Mouse (Mus musculus): Measurements from ENCODE around the gene F2. TPM values are rescaled to one million over a fixed set of nuclear protein-coding genes. Genes with fewer than 3 reads are reported as not detected.
A peak's percentile ranks its signal among the peaks of the same experiment; 100 is the strongest.

The F2 gene
- polyA plus RNA-seq (2015; fragmentation: Nextera tagmentation; extraction: Ambion mirVana) = 0.72 and 4.8 TPM in 2 replicates

- no peak for ATAC-seq (ENCODE audit: extremely low read depth, insufficient number of reproducible peaks, low FRiP score, low TSS enrichment)
- Histone ChIP-seq H3K9me3 (no peaks in the 10 kb centered on the region), H3K4me2 (no peak within 1 kb of the TSS), H3K36me3 (no peaks in the 10 kb centered on the region), H3K4me3 (no peak within 1 kb of the TSS), H3K27ac (replicated peaks) (no peak within 1 kb of the TSS), H3K4me1 (no peaks in the 10 kb centered on the region), H3K27me3 (replicated peaks) (no peaks in the 10 kb centered on the region), H3K9ac (no peak within 1 kb of the TSS)
- 76% methylated on average over 8 of the region's 8 CpGs for WGBS
Measured at GRCm38 (mm10) chr2:91636229-91636628, at the start of gene F2. Gene F2, minus strand, starts transcription at chr2:91636414.

GRCm38 (mm10) chr2:91683919-91684318 is 47.7 kb upstream of the F2 start:
- WGBS = 77% methylated on average over 8 of the region's 8 CpGs
- no peak overlapping the region for H3K27ac ChIP-seq (replicated peaks)
- no peaks in the 10 kb centered on the region for H3K27me3 ChIP-seq (replicated peaks)
- H3K4me3 ChIP-seq = no peak overlapping the region
- H3K4me1 ChIP-seq = no peaks in the 10 kb centered on the region
- no peak overlapping the region for H3K9ac ChIP-seq
- H3K9me3 ChIP-seq = no peaks in the 10 kb centered on the region
- H3K36me3 ChIP-seq = peaks cover 91% of the 10 kb centered on the region
- H3K4me2 ChIP-seq = no peak overlapping the region
- no peak for ATAC-seq (ENCODE audit: extremely low read depth, insufficient number of reproducible peaks, low FRiP score, low TSS enrichment)

- H3K9ac ChIP-seq = no peak overlapping the region
- no peaks in the 10 kb centered on the region for H3K4me1 ChIP-seq
- WGBS = 37% methylated on average over 4 of the region's 4 CpGs
- no peaks in the 10 kb centered on the region for H3K27me3 ChIP-seq (replicated peaks)
- H3K9me3 ChIP-seq = no peaks in the 10 kb centered on the region
- H3K36me3 ChIP-seq = peaks cover 92% of the 10 kb centered on the region
- H3K4me3 ChIP-seq = no peak overlapping the region
- no peak for ATAC-seq (ENCODE audit: extremely low read depth, insufficient number of reproducible peaks, low FRiP score, low TSS enrichment)
- no peak overlapping the region for H3K4me2 ChIP-seq
- no peak overlapping the region for H3K27ac ChIP-seq (replicated peaks)
Measured at GRCm38 (mm10) chr2:91682850-91683249, 46.6 kb upstream of the F2 start.

- ATAC-seq (ENCODE audit: extremely low read depth, insufficient number of reproducible peaks, low FRiP score, low TSS enrichment) = no peak
- no peak overlapping the region for H3K4me3 ChIP-seq
- no peaks in the 10 kb centered on the region for H3K27me3 ChIP-seq (replicated peaks)
- H3K9me3 ChIP-seq = no peaks in the 10 kb centered on the region
- no peak overlapping the region for H3K27ac ChIP-seq (replicated peaks)
- H3K4me1 ChIP-seq = no peaks in the 10 kb centered on the region
- H3K4me2 ChIP-seq = no peak overlapping the region
- peaks cover 100% of the 10 kb centered on the region for H3K36me3 ChIP-seq
- no peak overlapping the region for H3K9ac ChIP-seq
Measured at GRCm38 (mm10) chr2:91676961-91677360, 40.7 kb upstream of the F2 start.

GRCm38 (mm10) chr2:91676420-91676819 is 40.2 kb upstream of the F2 start:
- Histone ChIP-seq H3K9ac (no peak overlapping the region), H3K36me3 (peaks cover 100% of the 10 kb centered on the region)
- 70% methylated on average over 2 of the region's 2 CpGs for WGBS

GRCm38 (mm10) chr2:91674895-91675294 is 38.7 kb upstream of the F2 start:
- peaks cover 100% of the 10 kb centered on the region for H3K36me3 ChIP-seq
- no peak overlapping the region for H3K27ac ChIP-seq (replicated peaks)
- no peak overlapping the region for H3K9ac ChIP-seq
- 88% methylated on average over 5 of the region's 5 CpGs for WGBS
- no peaks in the 10 kb centered on the region for H3K27me3 ChIP-seq (replicated peaks)
- no peak overlapping the region for H3K4me3 ChIP-seq
- H3K4me2 ChIP-seq = no peak overlapping the region
- no peaks in the 10 kb centered on the region for H3K4me1 ChIP-seq
- no peak for ATAC-seq (ENCODE audit: extremely low read depth, insufficient number of reproducible peaks, low FRiP score, low TSS enrichment)
- no peaks in the 10 kb centered on the region for H3K9me3 ChIP-seq

More at GRCm38 (mm10) chr2:91676420-91676819, 40.2 kb upstream of the F2 start:
- no peak overlapping the region for H3K4me2 ChIP-seq
- no peak for ATAC-seq (ENCODE audit: extremely low read depth, insufficient number of reproducible peaks, low FRiP score, low TSS enrichment)
- no peaks in the 10 kb centered on the region for H3K9me3 ChIP-seq
- no peaks in the 10 kb centered on the region for H3K27me3 ChIP-seq (replicated peaks)
- H3K4me1 ChIP-seq = no peaks in the 10 kb centered on the region
- H3K27ac ChIP-seq (replicated peaks) = no peak overlapping the region
- H3K4me3 ChIP-seq = no peak overlapping the region

GRCm38 (mm10) chr2:91673587-91673986 is 37.4 kb upstream of the F2 start:
- no peak overlapping the region for H3K4me2 ChIP-seq
- no peaks in the 10 kb centered on the region for H3K9me3 ChIP-seq
- H3K27me3 ChIP-seq (replicated peaks) = no peaks in the 10 kb centered on the region
- 94% methylated on average over 2 of the region's 2 CpGs for WGBS
- H3K4me3 ChIP-seq = no peak overlapping the region
- no peak overlapping the region for H3K27ac ChIP-seq (replicated peaks)
- H3K9ac ChIP-seq = no peak overlapping the region
- no peak for ATAC-seq (ENCODE audit: extremely low read depth, insufficient number of reproducible peaks, low FRiP score, low TSS enrichment)
- H3K36me3 ChIP-seq = peaks cover 100% of the 10 kb centered on the region
- H3K4me1 ChIP-seq = no peaks in the 10 kb centered on the region

GRCm38 (mm10) chr2:91670038-91670437 is 33.8 kb upstream of the F2 start:
- no peak overlapping the region for H3K4me3 ChIP-seq
- ATAC-seq (ENCODE audit: extremely low read depth, insufficient number of reproducible peaks, low FRiP score, low TSS enrichment) = no peak
- peaks cover 96% of the 10 kb centered on the region for H3K36me3 ChIP-seq
- no peaks in the 10 kb centered on the region for H3K27me3 ChIP-seq (replicated peaks)
- peaks cover 12% of the 10 kb centered on the region for H3K4me1 ChIP-seq
- WGBS = 89% methylated on average over 6 of the region's 6 CpGs
- no peak overlapping the region for H3K9ac ChIP-seq
- no peaks in the 10 kb centered on the region for H3K9me3 ChIP-seq
- no peak overlapping the region for H3K27ac ChIP-seq (replicated peaks)
- no peak overlapping the region for H3K4me2 ChIP-seq

GRCm38 (mm10) chr2:91669326-91669725 is 33.1 kb upstream of the F2 start:
- 91% methylated on average over 8 of the region's 8 CpGs for WGBS
- Histone ChIP-seq H3K36me3 (peaks cover 96% of the 10 kb centered on the region), H3K27me3 (replicated peaks) (no peaks in the 10 kb centered on the region), H3K9ac (no peak overlapping the region), H3K27ac (replicated peaks) (no peak overlapping the region), H3K4me3 (no peak overlapping the region), H3K9me3 (no peaks in the 10 kb centered on the region), H3K4me2 (no peak overlapping the region), H3K4me1 (peaks cover 12% of the 10 kb centered on the region)
- no peak for ATAC-seq (ENCODE audit: extremely low read depth, insufficient number of reproducible peaks, low FRiP score, low TSS enrichment)

- no peak overlapping the region for H3K4me2 ChIP-seq
Measured at GRCm38 (mm10) chr2:91667747-91668146, 31.5 kb upstream of the F2 start.

GRCm38 (mm10) chr2:91666386-91666910 is 30.2 kb upstream of the F2 start:
- WGBS = 74% methylated on average over 6 of the region's 6 CpGs
- H3K9ac ChIP-seq = 0 out of 2 replicates have a peak overlapping the region, but pooled peaks have one; percentile 3
- H3K27ac ChIP-seq (replicated peaks) = no peak overlapping the region; the same call in 1 of the 2 replicates
- H3K9me3 ChIP-seq = no peaks in the 10 kb centered on the region
- H3K4me2 ChIP-seq = no peak overlapping the region
- no peak for ATAC-seq (ENCODE audit: extremely low read depth, insufficient number of reproducible peaks, low FRiP score, low TSS enrichment)
- H3K36me3 ChIP-seq = peaks cover 96% of the 10 kb centered on the region
- H3K27me3 ChIP-seq (replicated peaks) = no peaks in the 10 kb centered on the region
- H3K4me3 ChIP-seq = no peak overlapping the region
- peaks cover 12% of the 10 kb centered on the region for H3K4me1 ChIP-seq

More at GRCm38 (mm10) chr2:91667747-91668146, 31.5 kb upstream of the F2 start:
- 64% methylated on average over 2 of the region's 2 CpGs for WGBS
- no peak for ATAC-seq (ENCODE audit: extremely low read depth, insufficient number of reproducible peaks, low FRiP score, low TSS enrichment)
- Histone ChIP-seq H3K9me3 (no peaks in the 10 kb centered on the region), H3K9ac (no peak overlapping the region; the same call in 1 of the 2 replicates), H3K27ac (replicated peaks) (no peak overlapping the region; the same call in 1 of the 2 replicates), H3K27me3 (replicated peaks) (no peaks in the 10 kb centered on the region), H3K4me1 (peaks cover 12% of the 10 kb centered on the region), H3K36me3 (peaks cover 96% of the 10 kb centered on the region), H3K4me3 (no peak overlapping the region)

GRCm38 (mm10) chr2:91664780-91665179 is 28.6 kb upstream of the F2 start:
- H3K9ac ChIP-seq = no peak overlapping the region
- no peaks in the 10 kb centered on the region for H3K27me3 ChIP-seq (replicated peaks)
- H3K36me3 ChIP-seq = peaks cover 95% of the 10 kb centered on the region
- H3K27ac ChIP-seq (replicated peaks) = no peak overlapping the region
- no peak for ATAC-seq (ENCODE audit: extremely low read depth, insufficient number of reproducible peaks, low FRiP score, low TSS enrichment)
- no peak overlapping the region for H3K4me2 ChIP-seq
- H3K9me3 ChIP-seq = no peaks in the 10 kb centered on the region
- H3K4me1 ChIP-seq = peaks cover 12% of the 10 kb centered on the region
- no peak overlapping the region for H3K4me3 ChIP-seq
